In the genomic region with DNA sequence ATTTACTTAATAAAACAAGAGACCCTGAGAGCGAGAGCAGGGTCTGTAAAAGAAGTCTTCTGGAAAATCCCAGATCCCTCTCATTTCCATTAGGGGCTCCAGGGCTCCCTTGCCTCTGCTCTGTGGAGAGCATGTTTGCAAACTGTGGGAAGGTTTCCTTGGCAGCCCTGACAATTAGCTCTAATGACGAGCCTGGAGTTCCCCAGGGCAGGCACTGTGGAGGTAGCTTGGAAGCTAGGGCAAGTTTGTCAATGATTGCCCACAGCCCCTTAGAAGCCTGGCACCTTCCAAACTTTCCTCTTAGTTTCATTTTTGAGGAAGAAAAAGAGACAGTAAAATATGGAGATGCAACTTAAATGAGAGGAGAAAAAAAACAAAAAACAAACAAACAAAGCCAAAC, we compare ENCODE assay signal across 10 mouse cellular contexts. TPM values are rescaled to one million over a fixed set of nuclear protein-coding genes. Genes with fewer than 3 reads are reported as not detected.
DNase-seq lines count a peak whose midpoint lies in the region; ATAC-seq lines count a peak whose summit lies in the region.
"Had no signal": no experiment of that assay in that cellular context is flagged by ENCODE, and none has a peak within 500 bp of the region (broad histone marks: within the 10 kb centered on the region; RNA-seq: fewer than 3 reads in every experiment).

No protein-coding gene starts in this region.

- DNase-seq in left cerebral cortex, postnatal 4 days = peak; percentile 13
- DNase-seq in left cerebral cortex, adult 8-10 months (ENCODE audit: low spot score in 2 of 2) = no peak
- peak; percentile 85 for DNase-seq in kidney, adult 9 months
- no peak for DNase-seq in cerebellum, adult 9-11 months
- DNase-seq in frontal cortex, postnatal 14 days (ENCODE audit: low spot score in 2 of 2) = no peak

- H3K4me3 ChIP-seq in embryonic facial prominence, embryonic 13.5 days = peak overlapping the region; percentile 12; the same call in 1 of the 2 replicates
- no peak overlapping the region for H3K4me3 ChIP-seq in neural tube, embryonic 12.5 days

- peak overlapping the region; percentile 49; the same call in 1 of the 2 replicates for H3K9ac ChIP-seq in embryonic facial prominence, embryonic 13.5 days
- no peak overlapping the region for H3K9ac ChIP-seq in neural tube, embryonic 12.5 days

- H3K4me1 ChIP-seq in embryonic facial prominence, embryonic 13.5 days = peaks cover 34% of the 10 kb centered on the region
- peaks cover 25% of the 10 kb centered on the region for H3K4me1 ChIP-seq in neural tube, embryonic 12.5 days

- H3K36me3 ChIP-seq in embryonic facial prominence, embryonic 13.5 days = peaks cover 45% of the 10 kb centered on the region
- H3K36me3 ChIP-seq in neural tube, embryonic 12.5 days = peaks cover 9% of the 10 kb centered on the region

- 31% methylated on average over 2 of the region's 2 CpGs for WGBS in embryonic facial prominence, embryonic 13.5 days
- 34% methylated on average over 2 of the region's 2 CpGs for WGBS in neural tube, embryonic 12.5 days

- H3K27me3 ChIP-seq in embryonic facial prominence, embryonic 13.5 days = no peaks in the 10 kb centered on the region
- no peaks in the 10 kb centered on the region for H3K27me3 ChIP-seq in neural tube, embryonic 12.5 days (replicated peaks)

- H3K4me2 ChIP-seq in embryonic facial prominence, embryonic 13.5 days = peak overlapping the region; percentile 84
- H3K4me2 ChIP-seq in neural tube, embryonic 12.5 days (replicated peaks) = peak overlapping the region; percentile 80

- H3K9me3 ChIP-seq in embryonic facial prominence, embryonic 13.5 days = no peaks in the 10 kb centered on the region
- no peaks in the 10 kb centered on the region for H3K9me3 ChIP-seq in neural tube, embryonic 12.5 days

- intact Hi-C loops in left cerebral cortex, postnatal 4 days (cut with DNase I) = no loop called here

- H3K27ac ChIP-seq in embryonic facial prominence, embryonic 13.5 days = peak overlapping the region; percentile 39; the same call in 1 of the 2 replicates
- no peak overlapping the region for H3K27ac ChIP-seq in neural tube, embryonic 12.5 days
- H3K27ac ChIP-seq: macrophage had no signal

- ATAC-seq in embryonic facial prominence, embryonic 13.5 days (ENCODE audit: insufficient number of reproducible peaks, insufficient read depth, low FRiP score, low TSS enrichment, low read depth) = no peak
- ATAC-seq in neural tube, embryonic 12.5 days (ENCODE audit: low FRiP score, low read depth) = no peak
- no peak for ATAC-seq in erythroblast, adult 5-6 weeks (replicated peaks; ENCODE audit: low FRiP score, poor library complexity, severe bottlenecking)

RNA-seq across cellular contexts. Expression of gene Dzip1l, which starts 2.5 kb away (rescaled TPM):
- total RNA-seq in left cerebral cortex, postnatal 4 days (2021) = 10 to 100 TPM; 21.5 to 25.0 TPM
- 10 to 100 TPM; 24.2 to 26.2 (median 25.5) TPM for total RNA-seq in left cerebral cortex, adult 8-10 months (2022)
- polyA plus RNA-seq in embryonic facial prominence, embryonic 13.5 days (2015; fragmentation: Nextera tagmentation; extraction: Ambion mirVana) = 26.4 and 31.7 TPM in 2 replicates
- 13.4 and 14.7 TPM in 2 replicates for polyA plus RNA-seq in neural tube, embryonic 12.5 days (2016; fragmentation: Nextera tagmentation; extraction: Ambion mirVana)
- total RNA-seq in erythroblast, adult 5-6 weeks (2015; ENCODE audit: low replicate concordance) = not detected in 2 replicates
- total RNA-seq in erythroblast, adult 5-6 weeks (2017; ENCODE audit: low replicate concordance) = not detected in 2 replicates
- total RNA-seq: MEL had no signal
- polyA plus RNA-seq: macrophage had no signal

RNA-seq across cellular contexts. Expression of gene A4gnt, which starts 19.5 kb away (rescaled TPM):
- not detected for total RNA-seq in left cerebral cortex, postnatal 4 days (2021)
- total RNA-seq in left cerebral cortex, adult 8-10 months (2022) = under 1 TPM in 3 of 4 experiments, not detected in 1; 0.13 to 0.23 (median 0.18) TPM
- polyA plus RNA-seq in embryonic facial prominence, embryonic 13.5 days (2015; fragmentation: Nextera tagmentation; extraction: Ambion mirVana) = not detected in 2 replicates
- not detected in 2 replicates for polyA plus RNA-seq in neural tube, embryonic 12.5 days (2016; fragmentation: Nextera tagmentation; extraction: Ambion mirVana)
- not detected in 2 replicates for total RNA-seq in erythroblast, adult 5-6 weeks (2015; ENCODE audit: low replicate concordance)
- not detected in 2 replicates for total RNA-seq in erythroblast, adult 5-6 weeks (2017; ENCODE audit: low replicate concordance)
- polyA plus RNA-seq: macrophage had no signal

RNA-seq across cellular contexts. Expression of gene Dbr1, which starts 56.2 kb away (rescaled TPM):
- 10 to 100 TPM; 16.2 to 18.6 TPM for total RNA-seq in left cerebral cortex, postnatal 4 days (2021)
- total RNA-seq in left cerebral cortex, adult 8-10 months (2022) = 10 to 100 TPM; 14.8 to 17.9 (median 16.7) TPM
- 31.6 and 31.7 TPM in 2 replicates for polyA plus RNA-seq in embryonic facial prominence, embryonic 13.5 days (2015; fragmentation: Nextera tagmentation; extraction: Ambion mirVana)
- 28.1 and 28.8 TPM in 2 replicates for polyA plus RNA-seq in neural tube, embryonic 12.5 days (2016; fragmentation: Nextera tagmentation; extraction: Ambion mirVana)
- total RNA-seq in erythroblast, adult 5-6 weeks (2015; ENCODE audit: low replicate concordance) = 2.5 and 6.9 TPM in 2 replicates
- 11.2 and 14.5 TPM in 2 replicates for total RNA-seq in erythroblast, adult 5-6 weeks (2017; ENCODE audit: low replicate concordance)

Comparison
In these comparisons a context has a peak if more than half of its experiments do, and no peak if none do; other contexts are left out.
1. DNase-seq: peak in left cerebral cortex, postnatal 4 days (single experiment) and kidney, adult 9 months (single experiment); none in left cerebral cortex, adult 8-10 months (0 of 2), cerebellum, adult 9-11 months (single experiment) and frontal cortex, postnatal 14 days (0 of 2).
2. RNA of gene Dzip1l, which starts 2.5 kb away (total RNA-seq): 24.2 to 26.2 TPM in left cerebral cortex, adult 8-10 months and 21.5 to 25.0 TPM in left cerebral cortex, postnatal 4 days; not detected in erythroblast, adult 5-6 weeks; every median in the first group is over 10 times any median in the second.